Mouse (Mus musculus) spleen, postnatal 14 days (tissue): Measurements from ENCODE around the gene Cdk8.
"Not testable (repeated sequence)": the region's sequence is repeated elsewhere in the genome, so short reads cannot be mapped to it uniquely, and the experiment has no call there.

Experiments
- DNase-seq, 2 experiments: peaks; one replicate each; pipeline ENCODE4 v3.0.0; 2021 to 2022; ENCODE audit warnings: low spot score in 2 of 2

Gene Cdk8

DNA sequence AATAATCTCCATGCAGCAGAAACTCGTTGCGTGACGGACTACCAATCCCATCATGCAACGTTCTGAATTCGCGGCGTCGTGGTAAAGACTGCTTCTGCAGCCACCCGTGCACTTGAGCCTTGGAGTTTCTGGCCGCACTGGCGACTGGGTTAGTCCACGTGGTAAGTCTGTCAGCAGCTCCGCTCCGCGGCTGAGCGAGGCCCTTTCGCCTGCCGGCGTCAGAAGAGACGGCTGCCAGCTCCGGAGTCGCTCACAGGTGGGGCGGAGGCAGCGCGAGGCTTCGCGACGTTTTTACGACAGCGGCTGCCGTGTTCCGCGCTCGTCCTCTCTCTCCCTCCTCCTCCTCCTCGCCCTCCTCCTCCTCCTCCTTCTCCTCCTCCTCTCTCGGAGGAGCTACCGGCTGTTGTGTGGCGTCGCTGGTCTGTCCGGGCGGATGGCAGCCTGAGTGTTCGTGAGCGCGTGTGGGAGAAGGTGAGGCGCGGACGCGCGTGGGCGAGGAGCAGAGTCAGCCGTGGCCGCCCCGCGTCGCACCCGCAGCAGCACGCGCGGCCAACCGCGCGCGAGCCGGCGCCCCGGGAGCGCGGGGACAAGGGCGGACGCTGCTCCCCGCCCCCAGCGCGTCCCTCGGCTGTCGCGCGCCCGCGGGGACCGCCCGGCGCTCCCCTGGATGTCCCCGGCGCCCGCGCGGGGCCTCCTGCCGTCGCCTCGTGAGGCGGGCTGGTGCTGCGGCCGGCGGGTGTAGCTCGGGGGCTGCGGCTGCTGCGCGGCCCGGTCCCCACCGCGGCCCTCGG is at the start of gene Cdk8:
Gene Cdk8, plus strand, starts transcription at position 367 of the 791 bp plus-strand sequence.
- peak; percentile 77 to 82 for DNase-seq

GRCm38 (mm10) chr5:146185204-146185603 is 45.8 kb upstream of the Cdk8 start, which contains the start of gene 1700001J03Rik:
Gene 1700001J03Rik (minus strand): TSS chr5:146185304.
- DNase-seq = not testable (repeated sequence)

DNA sequence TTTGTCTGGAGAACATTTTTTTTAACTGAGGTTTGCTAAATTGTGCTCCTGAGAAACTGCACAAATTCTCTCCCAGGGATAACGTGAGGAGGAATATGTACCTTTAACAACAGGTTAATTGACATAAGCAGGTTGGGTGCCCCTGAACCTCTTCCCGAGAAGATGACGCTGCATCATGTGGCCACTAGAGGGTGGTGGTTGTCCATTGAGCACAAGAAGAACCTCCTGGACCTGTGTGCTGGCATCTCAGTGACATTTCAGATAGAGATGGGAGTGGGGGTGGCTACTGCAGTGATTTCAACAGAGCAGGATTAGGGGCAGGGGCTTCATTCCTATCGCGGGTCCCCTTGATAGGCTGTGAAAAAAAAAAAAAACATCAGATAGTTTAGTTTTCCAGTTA is 43.6 kb upstream of the Cdk8 start:
- DNase-seq = peak; percentile 17 to 47

DNA sequence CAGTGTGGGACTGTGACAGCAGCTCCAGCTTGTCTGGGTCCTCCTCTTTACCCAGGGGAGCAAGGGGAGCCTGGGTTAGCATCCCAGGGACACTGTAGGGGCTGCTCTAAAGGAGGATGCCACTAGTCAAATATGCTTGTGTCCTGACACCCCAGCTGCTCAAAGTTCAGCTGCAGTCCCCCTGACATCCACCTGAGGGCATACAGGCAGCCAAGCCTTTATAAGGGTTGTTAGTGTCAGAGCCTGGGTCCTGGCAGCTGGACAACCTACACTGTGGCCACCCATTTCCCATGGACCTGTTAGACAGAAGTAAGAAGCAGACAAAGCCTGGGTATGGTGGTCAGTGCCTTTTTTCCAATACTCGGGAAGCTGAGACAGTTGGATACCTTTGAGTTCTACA is 42.9 kb upstream of the Cdk8 start:
- no peak for DNase-seq

- no peak for DNase-seq
Observed at GRCm38 (mm10) chr5:146188712-146189111, 42.3 kb upstream of the Cdk8 start.

DNA sequence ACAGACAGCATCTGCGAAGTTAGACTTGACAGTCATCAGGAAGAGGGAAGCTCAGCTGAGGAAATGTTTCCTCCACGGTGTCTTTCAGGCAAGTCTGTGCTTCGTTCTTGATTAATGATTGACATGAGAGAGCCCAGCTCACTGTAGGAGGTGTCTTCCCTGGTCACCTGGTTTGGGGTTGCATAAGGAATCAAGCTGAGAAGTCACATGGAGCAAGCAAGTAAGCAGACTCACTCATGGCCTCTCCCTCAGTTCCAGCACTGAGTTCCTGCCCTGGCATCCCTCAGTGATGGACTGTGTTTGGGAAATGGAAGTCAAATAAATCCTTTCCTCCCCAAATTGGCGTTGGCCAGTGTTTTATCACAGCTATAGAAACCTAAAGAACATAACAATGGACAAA is 40.9 kb upstream of the Cdk8 start:
- no peak for DNase-seq

DNA sequence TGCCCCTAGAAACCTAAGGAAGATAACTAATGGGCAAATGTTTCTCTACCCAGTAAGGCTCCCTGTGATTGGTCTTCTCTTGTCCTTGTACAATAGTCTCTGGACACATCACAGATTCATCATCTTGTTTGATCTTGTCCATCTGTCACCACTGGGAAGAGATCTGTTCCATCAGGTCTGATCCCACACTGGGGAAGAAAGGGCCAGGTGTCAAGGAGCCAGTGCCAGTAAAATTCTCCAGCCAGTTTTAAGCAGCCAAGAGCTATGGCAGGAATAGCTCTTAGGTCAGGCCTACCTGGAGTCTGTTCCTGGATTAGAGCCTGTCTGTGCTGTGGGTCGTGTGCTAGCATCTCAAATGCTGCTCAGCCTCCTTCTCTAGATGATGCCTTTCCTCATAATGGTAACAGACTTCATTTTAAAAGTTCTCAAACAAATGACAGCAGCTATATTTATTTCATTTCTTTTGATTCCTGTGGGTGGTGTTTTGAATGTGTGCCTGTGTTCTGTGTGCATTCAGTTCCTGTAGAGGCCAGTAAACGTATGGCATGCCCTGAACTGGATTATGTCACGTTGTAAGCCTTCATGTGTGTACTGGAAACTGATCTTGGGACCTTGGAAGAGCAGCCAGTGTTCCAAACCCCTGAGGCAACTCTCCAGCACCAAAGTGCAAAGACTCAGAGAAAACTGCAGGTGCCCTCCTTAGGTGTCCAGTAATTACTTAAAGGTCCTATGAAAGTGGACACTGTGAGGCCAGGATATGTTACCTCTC is 40.3 kb upstream of the Cdk8 start:
- DNase-seq = no peak

GRCm38 (mm10) chr5:146193360-146193759 is 37.7 kb upstream of the Cdk8 start:
- DNase-seq = no peak

DNA sequence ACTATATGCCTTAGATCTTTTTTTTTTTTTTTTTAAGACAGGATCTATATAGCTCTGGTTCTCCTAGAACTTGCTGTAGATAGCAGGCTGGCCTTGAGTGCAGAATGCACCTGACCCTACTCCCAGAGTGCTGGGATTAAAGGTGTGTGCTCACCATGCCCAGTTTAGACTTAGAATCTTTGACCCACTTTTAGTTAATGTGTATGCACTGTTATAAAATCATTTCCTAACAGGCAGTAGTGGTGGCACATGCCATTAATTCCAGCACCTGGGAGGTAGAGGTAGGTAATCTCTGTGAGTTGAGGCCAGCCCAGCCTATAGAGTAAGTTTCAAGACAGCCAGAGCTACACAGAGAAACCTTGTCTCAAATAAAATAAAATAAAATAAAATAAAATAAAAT is 32.0 kb upstream of the Cdk8 start:
- no peak for DNase-seq

DNA sequence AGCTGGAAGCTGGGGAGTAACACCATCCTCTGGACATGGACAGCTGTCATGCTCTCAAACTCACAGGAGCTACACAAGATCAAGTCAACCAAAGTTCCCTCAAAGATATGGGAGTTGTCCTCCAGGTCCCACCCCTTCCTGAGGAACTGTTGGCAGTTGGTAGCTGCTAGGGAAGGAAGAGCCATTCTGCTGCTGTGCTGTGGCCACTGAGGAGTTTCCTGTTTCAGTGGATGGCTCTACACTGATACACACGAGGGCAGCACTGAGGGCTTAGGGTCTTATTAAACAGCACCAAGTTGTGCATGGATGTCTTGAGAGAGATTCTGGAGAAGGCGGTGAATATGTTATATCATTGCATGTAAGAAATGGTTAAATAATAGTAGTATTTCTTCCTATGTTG is 31.5 kb upstream of the Cdk8 start:
- no peak for DNase-seq

DNA sequence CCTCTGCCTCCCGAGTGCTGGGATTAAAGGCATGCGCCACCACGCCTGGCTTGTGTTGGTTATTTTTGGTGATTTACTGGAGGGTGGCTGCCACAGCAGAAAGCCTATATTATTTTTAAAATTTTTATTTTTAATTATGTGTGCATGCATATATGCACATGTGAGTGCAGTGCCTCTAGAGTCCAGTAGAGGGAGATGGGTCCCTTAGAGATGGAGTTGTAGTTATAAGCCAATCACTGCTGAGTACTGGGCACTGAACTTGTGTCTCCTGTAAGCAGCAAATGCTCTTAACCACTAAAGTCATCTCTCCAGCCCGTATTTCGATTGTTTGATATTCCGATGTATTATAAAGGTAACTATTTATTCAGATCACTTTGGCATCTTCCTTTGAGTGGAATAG is 30.4 kb upstream of the Cdk8 start:
- no peak for DNase-seq

GRCm38 (mm10) chr5:146203921-146204320 is 27.1 kb upstream of the Cdk8 start:
- DNase-seq = no peak

DNA sequence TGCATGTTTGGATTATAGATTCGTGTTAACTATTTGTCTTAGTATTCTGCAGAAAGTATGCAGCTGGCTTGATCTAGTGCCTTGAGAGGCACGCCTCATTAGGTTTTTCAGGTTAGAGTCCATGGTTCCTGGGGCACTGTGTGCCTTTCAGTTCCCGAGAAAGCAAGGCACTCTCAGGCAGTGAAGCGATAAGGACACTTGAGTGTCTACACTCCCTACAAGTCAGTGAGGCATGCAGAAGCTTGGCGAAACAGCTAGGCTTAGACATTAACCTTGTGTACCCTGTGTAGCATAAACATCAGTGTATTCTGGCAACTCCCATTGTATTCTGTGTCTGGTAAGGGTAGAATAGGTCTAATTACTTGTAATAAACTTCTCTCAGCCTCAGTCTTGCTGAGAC is 25.5 kb upstream of the Cdk8 start:
- no peak for DNase-seq

DNA sequence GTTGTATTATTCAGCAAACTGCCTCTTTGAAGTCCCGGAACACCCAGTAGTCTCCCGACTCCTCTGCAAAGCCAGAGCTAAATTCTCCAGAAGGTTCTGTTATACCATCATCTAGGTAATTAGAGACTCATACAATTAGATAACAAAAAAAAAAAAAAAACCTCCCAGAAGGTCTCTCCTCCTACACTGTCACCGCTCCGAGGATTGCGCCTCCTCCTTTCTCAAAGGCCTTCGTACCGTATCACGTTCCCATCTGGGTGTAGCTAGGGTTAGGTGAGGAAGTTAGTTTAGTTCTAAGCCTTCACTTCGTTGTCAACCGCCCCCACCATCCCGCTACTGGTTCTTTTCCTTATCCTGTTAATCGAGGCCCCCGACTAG is 10.5 kb upstream of the Cdk8 start:
- no peak for DNase-seq

- DNase-seq = peak; percentile 83 to 88
Observed at GRCm38 (mm10) chr5:146220879-146221714, 9.9 kb upstream of the Cdk8 start, which contains the start of gene Rnf6. Gene Rnf6 (minus strand): TSS chr5:146221555.

GRCm38 (mm10) chr5:146221722-146222121 is 9.3 kb upstream of the Cdk8 start:
- DNase-seq = no peak

DNA sequence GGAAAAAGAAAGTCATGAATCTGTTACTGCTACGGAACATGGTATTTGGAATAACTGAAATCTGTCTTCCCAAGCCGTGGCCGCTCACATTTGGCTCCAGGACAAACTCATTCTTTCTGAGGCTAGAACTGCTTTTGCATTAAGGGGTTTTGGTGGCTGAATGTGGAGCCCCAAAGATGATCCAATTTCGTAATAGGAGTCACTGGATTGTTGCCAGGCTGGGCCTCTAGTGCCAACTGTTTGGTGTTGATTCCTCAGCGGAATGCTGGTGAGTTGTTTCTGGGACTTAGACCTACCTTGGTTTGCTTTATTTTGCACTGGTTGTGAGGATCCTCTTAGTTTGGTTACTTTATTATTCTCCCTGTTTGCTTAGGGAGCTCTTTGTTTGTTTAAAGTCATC is 7.2 kb upstream of the Cdk8 start:
- no peak for DNase-seq

- no peak for DNase-seq
Observed at GRCm38 (mm10) chr5:146227496-146227895, 3.5 kb upstream of the Cdk8 start.

DNA sequence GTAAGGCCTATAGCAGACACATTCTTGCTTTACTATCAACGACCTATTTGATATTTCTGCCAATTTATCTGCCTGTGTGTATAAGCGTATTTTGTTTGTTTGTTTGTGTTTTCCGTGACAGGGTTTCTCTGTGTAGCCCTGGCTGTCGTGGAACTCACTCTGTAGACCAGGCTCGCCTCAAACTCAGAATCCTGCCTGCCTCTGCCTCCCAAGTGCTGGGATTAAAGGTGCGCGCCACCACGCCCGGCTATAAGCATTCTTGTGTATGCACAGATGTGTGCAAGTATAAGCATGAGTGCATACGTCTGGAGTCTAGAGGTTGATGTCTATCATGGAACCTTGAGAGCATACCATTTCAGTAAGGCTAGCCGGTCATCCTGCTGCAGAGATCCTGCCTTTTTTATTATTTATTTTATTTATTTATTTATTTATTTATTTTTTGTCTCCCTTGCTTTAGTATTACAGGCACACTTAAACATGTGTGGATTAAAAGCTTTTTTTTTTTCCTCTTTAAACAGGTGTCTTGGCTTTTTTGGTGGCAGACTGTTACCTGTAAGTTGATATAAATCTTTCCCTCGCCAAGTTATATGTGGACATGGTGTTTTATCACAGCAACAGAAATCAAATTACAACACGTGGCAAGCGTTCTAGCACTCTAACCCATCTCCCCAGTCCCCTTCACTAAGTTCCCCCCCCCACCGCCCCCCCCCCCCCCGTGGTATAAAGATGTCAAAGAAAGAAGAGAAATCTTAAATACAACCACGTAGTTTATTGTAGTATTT is 970 bp upstream of the Cdk8 start:
- no peak for DNase-seq

- peak; percentile 11 to 18 for DNase-seq
Observed at GRCm38 (mm10) chr5:146231655-146231996, 596 bp downstream of the Cdk8 start.

GRCm38 (mm10) chr5:146232056-146232675 is 1.1 kb downstream of the Cdk8 start:
- DNase-seq = no peak
